Mouse (Mus musculus): ENCODE measurements around the gene Hoxa1. TPM values are rescaled to one million over a fixed set of nuclear protein-coding genes. Genes with fewer than 3 reads are reported as not detected.

Gene Hoxa1
- polyA plus RNA-seq, 1 experiment from 2014 or later: 0.26 TPM

DNA sequence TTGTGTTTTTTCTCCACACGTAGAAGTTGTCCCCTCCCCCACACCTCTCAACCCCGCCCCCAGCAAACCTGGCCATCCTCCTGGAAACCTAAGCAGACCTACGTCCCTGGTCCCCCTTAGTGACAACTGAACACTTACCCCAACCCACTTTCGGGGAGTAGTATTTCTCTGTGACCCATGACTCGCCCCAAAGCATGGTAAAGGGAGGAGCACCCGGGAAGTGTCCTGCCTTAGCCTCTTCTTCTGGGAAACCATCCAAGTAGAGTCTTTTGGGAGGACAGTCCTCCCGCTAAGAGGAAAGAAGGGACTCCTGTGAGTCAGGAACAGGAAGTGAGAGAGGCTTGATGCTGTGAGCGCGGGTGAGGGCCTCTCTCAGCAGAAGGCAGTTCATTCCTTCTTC lies 1.9 kb upstream of the Hoxa1 start:
- ATAC-seq (ENCODE audit: low FRiP score, low TSS enrichment) (no peak), DNase-seq (peak; percentile 2)
- Histone ChIP-seq H3K9me3 (ENCODE audit: control insufficient read depth, low read length) (no peaks in the 10 kb centered on the region), H3K4me3 (replicated peaks; ENCODE audit: low read depth, low read length) (no peak overlapping the region), H3K36me3 (ENCODE audit: control insufficient read depth, insufficient read depth, low read length) (no peaks in the 10 kb centered on the region), H3K9ac (replicated peaks; ENCODE audit: low read length) (no peak overlapping the region), H3K27ac (replicated peaks; ENCODE audit: low read depth, low read length) (no peak overlapping the region), H3K4me1 (ENCODE audit: control insufficient read depth, insufficient read depth, low read length) (peaks cover 8% of the 10 kb centered on the region), H3K27me3 (ENCODE audit: control insufficient read depth, insufficient read depth, low read length) (peaks cover 97% of the 10 kb centered on the region), H3K4me2 (ENCODE audit: low read length) (no peak overlapping the region)
- WGBS: 5% methylated on average over 9 of the region's 9 CpGs

DNA sequence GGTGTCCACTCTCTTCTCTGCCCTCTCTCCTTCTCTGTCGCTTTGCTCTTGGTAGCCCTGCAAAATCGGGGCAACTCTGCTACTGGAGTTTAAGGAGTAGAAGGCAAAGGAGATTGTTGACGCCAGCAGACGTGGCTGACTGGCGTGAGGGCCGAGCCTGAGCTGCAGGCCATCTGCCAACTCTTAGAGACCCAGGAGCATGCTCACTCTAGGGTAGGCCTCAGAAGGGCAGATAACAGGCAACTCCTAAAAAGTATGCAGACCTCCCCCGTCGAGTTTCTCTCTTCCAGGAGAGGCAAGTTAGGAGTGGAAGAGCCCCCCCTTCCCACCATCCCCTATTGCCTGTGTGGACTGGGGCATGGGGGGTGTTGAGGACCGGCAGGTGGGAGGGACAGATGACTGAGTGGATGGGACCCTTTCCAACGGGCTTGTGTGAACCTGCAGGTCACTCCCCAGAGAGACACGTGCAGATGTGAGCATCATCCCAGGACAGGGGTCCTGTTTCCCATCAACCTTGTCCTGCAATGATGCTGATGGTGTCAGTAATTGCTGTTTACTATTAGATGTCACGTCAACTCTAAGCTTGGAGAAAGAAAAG lies 1.1 kb upstream of the Hoxa1 start:
- H3K9ac ChIP-seq (replicated peaks; ENCODE audit: low read length): no peak overlapping the region
- DNase-seq (peak; percentile 8), ATAC-seq (ENCODE audit: low FRiP score, low TSS enrichment) (no peak)
- H3K27ac ChIP-seq (replicated peaks; ENCODE audit: low read depth, low read length): no peak overlapping the region
- H3K36me3 ChIP-seq (ENCODE audit: control insufficient read depth, insufficient read depth, low read length): no peaks in the 10 kb centered on the region
- H3K4me2 ChIP-seq (ENCODE audit: low read length): peak overlapping the region; percentile 85
- H3K4me3 ChIP-seq (replicated peaks; ENCODE audit: low read depth, low read length): no peak overlapping the region; the same call in 1 of the 2 replicates
- H3K27me3 ChIP-seq (ENCODE audit: control insufficient read depth, insufficient read depth, low read length): peaks cover 97% of the 10 kb centered on the region
- no peaks in the 10 kb centered on the region for H3K9me3 ChIP-seq (ENCODE audit: control insufficient read depth, low read length)
- peaks cover 8% of the 10 kb centered on the region for H3K4me1 ChIP-seq (ENCODE audit: control insufficient read depth, insufficient read depth, low read length)
- WGBS: 2% methylated on average over 12 of the region's 12 CpGs

DNA sequence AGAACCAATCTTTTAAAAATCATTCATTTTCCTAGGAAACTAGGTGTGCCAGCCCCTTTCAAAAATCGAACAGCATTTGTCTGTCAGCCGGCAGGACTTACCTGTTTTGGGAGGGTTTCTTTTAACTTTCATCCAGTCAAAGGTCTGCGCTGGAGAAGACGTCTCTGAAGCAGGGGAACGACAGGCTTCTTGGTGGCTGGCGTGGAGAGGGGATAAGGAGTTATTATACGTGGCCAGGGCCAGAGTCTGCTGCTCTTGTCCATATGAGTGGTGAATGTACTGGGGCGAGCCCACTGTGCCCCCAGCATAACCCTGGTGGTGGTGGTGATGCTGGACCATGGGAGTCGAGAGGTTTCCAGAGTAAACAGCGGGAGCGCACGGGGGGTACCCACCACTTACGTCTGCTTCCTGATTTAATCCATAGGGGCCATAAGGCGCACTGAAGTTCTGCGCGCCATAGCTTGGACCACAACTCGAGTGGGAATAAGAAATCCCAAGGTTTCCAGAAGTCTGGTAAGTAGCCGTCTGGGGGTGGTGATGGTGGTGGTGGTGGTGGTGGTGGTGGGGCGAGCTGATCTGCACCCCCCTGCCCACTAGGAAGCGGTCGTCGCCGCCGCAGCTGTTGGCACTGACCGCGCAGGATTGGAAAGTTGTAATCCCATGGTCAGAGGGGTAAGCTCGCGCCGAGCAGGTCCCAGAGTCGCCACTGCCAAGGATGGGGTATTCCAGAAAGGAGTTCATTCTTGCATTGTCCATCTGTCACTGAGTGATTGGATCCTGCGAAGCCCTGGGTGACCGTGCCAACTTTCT lies 446 bp downstream of the Hoxa1 start:
- 0 out of 2 replicates have a peak, but pooled peaks have one; percentile 34 for ATAC-seq (ENCODE audit: low FRiP score, low TSS enrichment)
- Histone ChIP-seq H3K4me2 (ENCODE audit: low read length) (peak overlapping the region; percentile 85), H3K4me1 (ENCODE audit: control insufficient read depth, insufficient read depth, low read length) (peaks cover 8% of the 10 kb centered on the region), H3K4me3 (replicated peaks; ENCODE audit: low read depth, low read length) (peak overlapping the region; percentile 43), H3K27me3 (ENCODE audit: control insufficient read depth, insufficient read depth, low read length) (peaks cover 96% of the 10 kb centered on the region), H3K9ac (replicated peaks; ENCODE audit: low read length) (no peak overlapping the region), H3K36me3 (ENCODE audit: control insufficient read depth, insufficient read depth, low read length) (no peaks in the 10 kb centered on the region), H3K9me3 (ENCODE audit: control insufficient read depth, low read length) (no peaks in the 10 kb centered on the region), H3K27ac (replicated peaks; ENCODE audit: low read depth, low read length) (no peak overlapping the region)
- WGBS: 2% methylated on average over 32 of the region's 32 CpGs
- peak; percentile 11 for DNase-seq

DNA sequence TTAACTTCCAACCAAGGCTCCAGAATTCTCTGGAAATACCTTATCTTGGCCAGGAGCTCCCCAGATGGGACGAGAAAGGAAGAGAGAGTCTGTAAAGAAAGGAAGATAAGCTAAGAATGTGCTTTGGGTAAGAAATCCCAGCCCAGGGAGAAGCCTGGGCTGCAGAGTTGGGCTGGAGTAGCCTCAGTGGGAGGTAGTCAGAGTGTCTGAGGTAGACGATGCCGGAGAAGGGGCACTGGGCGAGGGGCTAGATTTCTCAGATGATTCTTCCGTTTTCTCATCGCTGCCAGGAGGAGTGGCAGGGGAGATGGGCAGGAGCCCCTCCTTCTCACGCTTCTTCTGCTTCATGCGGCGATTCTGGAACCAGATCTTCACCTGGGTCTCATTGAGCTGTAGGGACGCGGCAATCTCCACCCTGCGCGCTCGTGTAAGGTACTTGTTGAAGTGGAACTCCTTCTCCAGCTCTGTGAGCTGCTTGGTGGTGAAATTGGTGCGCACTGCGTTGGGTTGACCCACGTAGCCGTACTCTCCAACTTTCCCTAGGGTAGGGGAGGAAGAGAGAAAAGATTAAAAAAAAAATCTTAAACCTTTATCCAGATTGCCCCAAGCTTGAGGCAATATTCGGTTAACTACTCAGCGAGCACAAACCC lies 1.4 kb downstream of the Hoxa1 start:
- H3K27me3 ChIP-seq (ENCODE audit: control insufficient read depth, insufficient read depth, low read length): peaks cover 97% of the 10 kb centered on the region
- H3K27ac ChIP-seq (replicated peaks; ENCODE audit: low read depth, low read length): no peak overlapping the region
- H3K9ac ChIP-seq (replicated peaks; ENCODE audit: low read length): no peak overlapping the region
- H3K4me1 ChIP-seq (ENCODE audit: control insufficient read depth, insufficient read depth, low read length): peaks cover 8% of the 10 kb centered on the region
- H3K4me2 ChIP-seq (ENCODE audit: low read length): no peak overlapping the region
- no peak overlapping the region for H3K4me3 ChIP-seq (replicated peaks; ENCODE audit: low read depth, low read length)
- peak; percentile 2 for DNase-seq
- WGBS: 1% methylated on average over 20 of the region's 20 CpGs
- ATAC-seq (ENCODE audit: low FRiP score, low TSS enrichment): no peak
- no peaks in the 10 kb centered on the region for H3K9me3 ChIP-seq (ENCODE audit: control insufficient read depth, low read length)
- H3K36me3 ChIP-seq (ENCODE audit: control insufficient read depth, insufficient read depth, low read length): no peaks in the 10 kb centered on the region

- Histone ChIP-seq H3K4me1 (ENCODE audit: control insufficient read depth, insufficient read depth, low read length) (peaks cover 8% of the 10 kb centered on the region), H3K4me2 (ENCODE audit: low read length) (no peak overlapping the region), H3K27ac (replicated peaks; ENCODE audit: low read depth, low read length) (no peak overlapping the region), H3K36me3 (ENCODE audit: control insufficient read depth, insufficient read depth, low read length) (no peaks in the 10 kb centered on the region), H3K4me3 (replicated peaks; ENCODE audit: low read depth, low read length) (no peak overlapping the region), H3K9ac (replicated peaks; ENCODE audit: low read length) (no peak overlapping the region), H3K27me3 (ENCODE audit: control insufficient read depth, insufficient read depth, low read length) (peaks cover 99% of the 10 kb centered on the region), H3K9me3 (ENCODE audit: control insufficient read depth, low read length) (no peaks in the 10 kb centered on the region)
- WGBS: 34% methylated on average over 3 of the region's 3 CpGs
- ATAC-seq (ENCODE audit: low FRiP score, low TSS enrichment) (no peak), DNase-seq (no peak)
Measured at GRCm38 (mm10) chr6:52155471-52155870, 2.6 kb downstream of the Hoxa1 start.

DNA sequence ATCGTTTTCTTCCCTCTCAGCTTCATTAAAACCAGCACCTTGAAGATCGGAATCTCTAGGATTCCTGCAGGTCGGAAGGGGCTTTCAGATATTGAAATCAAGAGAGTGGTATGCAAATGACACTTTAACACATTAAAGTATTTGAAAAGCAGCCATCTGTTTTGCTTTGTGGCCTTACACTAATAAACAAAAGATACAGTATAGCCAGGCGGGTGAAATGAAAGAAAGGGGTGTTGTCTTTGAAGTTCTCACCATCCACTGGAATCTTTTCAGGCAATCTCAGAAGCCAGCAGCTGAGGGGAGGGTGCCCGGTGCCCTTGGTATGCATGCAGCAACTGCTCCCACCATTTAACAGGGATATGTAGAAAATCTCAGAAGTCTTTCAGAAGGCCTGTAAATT lies 4.1 kb downstream of the Hoxa1 start:
- Histone ChIP-seq H3K4me2 (ENCODE audit: low read length) (no peak overlapping the region), H3K4me1 (ENCODE audit: control insufficient read depth, insufficient read depth, low read length) (peaks cover 8% of the 10 kb centered on the region), H3K27ac (replicated peaks; ENCODE audit: low read depth, low read length) (no peak overlapping the region), H3K9me3 (ENCODE audit: control insufficient read depth, low read length) (peaks cover 3% of the 10 kb centered on the region; the same call in 1 of the 2 replicates), H3K9ac (replicated peaks; ENCODE audit: low read length) (no peak overlapping the region), H3K4me3 (replicated peaks; ENCODE audit: low read depth, low read length) (no peak overlapping the region), H3K27me3 (ENCODE audit: control insufficient read depth, insufficient read depth, low read length) (peaks cover 98% of the 10 kb centered on the region), H3K36me3 (ENCODE audit: control insufficient read depth, insufficient read depth, low read length) (no peaks in the 10 kb centered on the region)
- ATAC-seq (ENCODE audit: low FRiP score, low TSS enrichment): no peak
- DNase-seq: no peak
- WGBS: 2% methylated on average over 5 of the region's 5 CpGs

- Histone ChIP-seq H3K27ac (replicated peaks; ENCODE audit: low read depth, low read length) (no peak overlapping the region), H3K9ac (replicated peaks; ENCODE audit: low read length) (no peak overlapping the region), H3K4me3 (replicated peaks; ENCODE audit: low read depth, low read length) (no peak overlapping the region), H3K4me2 (ENCODE audit: low read length) (no peak overlapping the region), H3K36me3 (ENCODE audit: control insufficient read depth, insufficient read depth, low read length) (no peaks in the 10 kb centered on the region), H3K9me3 (ENCODE audit: control insufficient read depth, low read length) (peaks cover 3% of the 10 kb centered on the region; the same call in 1 of the 2 replicates), H3K4me1 (ENCODE audit: control insufficient read depth, insufficient read depth, low read length) (peaks cover 4% of the 10 kb centered on the region), H3K27me3 (ENCODE audit: control insufficient read depth, insufficient read depth, low read length) (peaks cover 91% of the 10 kb centered on the region)
- ATAC-seq (ENCODE audit: low FRiP score, low TSS enrichment) (no peak), DNase-seq (no peak)
- under 1% methylated on average over 6 of the region's 6 CpGs for WGBS
Measured at GRCm38 (mm10) chr6:52153270-52153669, 4.8 kb downstream of the Hoxa1 start.

DNA sequence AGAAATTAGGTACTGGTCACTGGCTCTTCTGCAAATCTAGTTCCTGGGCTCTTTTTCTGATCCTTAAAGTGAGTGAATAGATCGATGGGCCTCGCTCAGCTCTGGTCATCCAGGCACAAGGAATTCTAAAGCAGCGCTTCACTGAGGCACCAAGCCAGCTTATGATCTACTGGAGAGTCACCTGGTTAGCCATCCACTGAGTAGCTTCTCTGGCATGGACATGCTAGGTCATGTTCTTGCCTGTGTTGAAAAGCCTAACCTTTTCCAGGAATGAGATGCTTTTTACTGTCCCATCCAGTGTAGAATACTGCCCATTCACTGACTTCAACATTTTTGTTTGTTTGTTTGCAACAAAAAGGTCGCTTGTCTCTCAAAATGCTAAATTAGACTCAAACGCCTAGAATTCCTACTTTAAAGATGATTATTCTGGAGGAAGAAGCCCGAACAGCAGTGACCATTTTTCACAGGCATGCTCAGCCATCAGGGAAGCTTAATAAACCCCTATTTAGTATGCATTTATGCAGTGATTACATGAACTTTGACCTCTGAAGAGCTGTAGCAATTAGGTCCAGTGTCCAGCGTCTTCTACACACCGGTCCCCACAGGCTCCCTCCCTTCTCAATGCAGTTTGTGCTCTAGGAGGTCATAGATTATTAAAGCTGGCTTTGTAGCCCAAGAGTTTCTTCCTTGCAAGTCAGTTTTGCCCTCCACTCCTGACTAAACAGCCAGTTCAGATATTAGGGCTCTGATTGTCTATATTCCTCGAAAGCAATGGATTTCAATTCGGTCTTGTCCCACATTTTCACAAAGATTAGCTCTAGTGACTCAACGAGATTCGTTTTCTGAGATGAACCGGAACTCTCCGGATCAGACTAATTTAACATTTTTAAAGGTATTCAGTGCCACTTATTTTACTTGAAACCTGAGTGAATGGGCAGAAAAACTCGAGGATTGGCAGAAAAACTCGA lies 5.6 kb downstream of the Hoxa1 start:
- ATAC-seq (ENCODE audit: low FRiP score, low TSS enrichment) (no peak), DNase-seq (no peak)
- Histone ChIP-seq H3K4me2 (ENCODE audit: low read length) (no peak overlapping the region), H3K9me3 (ENCODE audit: control insufficient read depth, low read length) (peaks cover 3% of the 10 kb centered on the region; the same call in 1 of the 2 replicates), H3K9ac (replicated peaks; ENCODE audit: low read length) (no peak overlapping the region), H3K36me3 (ENCODE audit: control insufficient read depth, insufficient read depth, low read length) (no peaks in the 10 kb centered on the region), H3K27ac (replicated peaks; ENCODE audit: low read depth, low read length) (no peak overlapping the region), H3K27me3 (ENCODE audit: control insufficient read depth, insufficient read depth, low read length) (peaks cover 91% of the 10 kb centered on the region), H3K4me1 (ENCODE audit: control insufficient read depth, insufficient read depth, low read length) (no peaks in the 10 kb centered on the region), H3K4me3 (replicated peaks; ENCODE audit: low read depth, low read length) (no peak overlapping the region)
- WGBS: 3% methylated on average over 16 of the region's 16 CpGs

Data from midbrain, embryonic 14.5 days (tissue).